Mouse (Mus musculus): Measurements from ENCODE around the gene Zfp423. TPM values are rescaled to one million over a fixed set of nuclear protein-coding genes. Genes with fewer than 3 reads are reported as not detected.

The Zfp423 gene
- polyA plus RNA-seq, 1 experiment from 2014 or later = 6.1 TPM

DNA sequence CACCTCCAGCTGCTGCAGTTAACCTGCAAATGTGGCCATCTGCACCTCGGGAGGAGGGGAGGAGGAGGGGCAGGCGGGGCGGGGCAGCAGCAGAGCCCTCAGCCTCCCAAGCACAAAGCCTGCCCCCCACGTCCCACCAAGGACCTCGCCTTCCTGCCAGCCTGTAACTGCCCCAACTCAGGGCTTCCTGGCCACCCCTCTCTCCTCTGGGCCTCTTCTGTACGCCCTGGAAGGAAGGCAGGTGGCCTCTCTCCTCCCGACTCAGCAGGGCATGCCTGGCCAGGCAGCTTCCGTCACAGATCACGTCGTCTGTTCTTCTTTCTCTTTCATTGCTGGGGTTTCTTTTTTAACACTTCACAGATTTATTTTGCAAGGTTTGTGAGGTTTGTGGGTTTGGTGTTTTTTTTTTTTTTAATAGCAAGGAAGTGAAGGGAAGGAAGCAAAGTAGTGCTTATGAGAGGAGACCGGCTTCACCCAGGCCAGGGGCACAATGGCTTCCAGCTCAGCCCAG lies 251.2 kb downstream of the Zfp423 start:
- H3K4me3 ChIP-seq (replicated peaks; ENCODE audit: low read depth, low read length) = no peak overlapping the region
- DNase-seq (ENCODE audit: low spot score) = peak; percentile 41

DNA sequence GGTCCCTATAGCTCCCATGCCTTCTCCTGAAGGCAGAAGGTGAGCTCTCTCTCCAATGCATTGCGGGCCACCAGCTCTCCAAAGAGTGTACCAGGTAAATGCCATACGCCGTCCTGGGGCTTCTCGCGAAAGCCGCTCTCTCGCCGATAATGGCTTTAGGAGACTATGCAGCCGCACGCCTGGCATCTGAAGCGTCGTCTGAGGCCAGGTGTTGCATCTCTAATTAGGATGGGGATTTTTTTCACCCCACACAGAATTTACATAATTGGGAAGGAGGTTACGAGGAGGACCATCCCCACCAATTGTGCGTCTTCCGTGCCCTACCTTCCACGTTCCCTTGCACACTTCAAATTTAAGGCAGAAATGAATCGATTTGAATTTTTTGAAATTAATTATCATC lies 252.2 kb downstream of the Zfp423 start:
- H3K4me3 ChIP-seq (replicated peaks; ENCODE audit: low read depth, low read length) = no peak overlapping the region
- peaks cover 8% of the 10 kb centered on the region; the same call in 1 of the 2 replicates for H3K4me1 ChIP-seq (replicated peaks; ENCODE audit: insufficient read depth, low read length)
- no peaks in the 10 kb centered on the region for H3K36me3 ChIP-seq (ENCODE audit: insufficient read depth, low read length)
- H3K9ac ChIP-seq (ENCODE audit: low read depth, low read length) = no peak overlapping the region
- no peaks in the 10 kb centered on the region for H3K9me3 ChIP-seq (replicated peaks; ENCODE audit: low read length)
- no peaks in the 10 kb centered on the region for H3K27me3 ChIP-seq (ENCODE audit: insufficient read depth, low read length)
- ATAC-seq (replicated peaks; ENCODE audit: low FRiP score, low read depth) (no peak), DNase-seq (ENCODE audit: low spot score) (no peak)
- WGBS = 84% methylated on average over 17 of the region's 17 CpGs
- no peak for TF ChIP-seq CTCF (IDR thresholded peaks at IDR 0.05; ENCODE audit: low read depth)
- H3K27ac ChIP-seq = no peak overlapping the region
- H3K4me2 ChIP-seq (ENCODE audit: low read length) = no peak overlapping the region

More for the DNA sequence above, 251.2 kb downstream of the Zfp423 start:
- no peak overlapping the region for H3K9ac ChIP-seq (ENCODE audit: low read depth, low read length)
- ATAC-seq (replicated peaks; ENCODE audit: low FRiP score, low read depth) = no peak
- H3K9me3 ChIP-seq (replicated peaks; ENCODE audit: low read length) = no peaks in the 10 kb centered on the region
- H3K4me2 ChIP-seq (ENCODE audit: low read length) = peak overlapping the region; percentile 48
- no peak overlapping the region; the same call in 1 of the 2 replicates for H3K27ac ChIP-seq
- peaks cover 8% of the 10 kb centered on the region; the same call in 1 of the 2 replicates for H3K4me1 ChIP-seq (replicated peaks; ENCODE audit: insufficient read depth, low read length)
- no peaks in the 10 kb centered on the region for H3K36me3 ChIP-seq (ENCODE audit: insufficient read depth, low read length)
- WGBS = 16% methylated on average over 10 of the region's 11 CpGs
- no peaks in the 10 kb centered on the region for H3K27me3 ChIP-seq (ENCODE audit: insufficient read depth, low read length)
- TF ChIP-seq CTCF (IDR thresholded peaks at IDR 0.05; ENCODE audit: low read depth) = no peak

DNA sequence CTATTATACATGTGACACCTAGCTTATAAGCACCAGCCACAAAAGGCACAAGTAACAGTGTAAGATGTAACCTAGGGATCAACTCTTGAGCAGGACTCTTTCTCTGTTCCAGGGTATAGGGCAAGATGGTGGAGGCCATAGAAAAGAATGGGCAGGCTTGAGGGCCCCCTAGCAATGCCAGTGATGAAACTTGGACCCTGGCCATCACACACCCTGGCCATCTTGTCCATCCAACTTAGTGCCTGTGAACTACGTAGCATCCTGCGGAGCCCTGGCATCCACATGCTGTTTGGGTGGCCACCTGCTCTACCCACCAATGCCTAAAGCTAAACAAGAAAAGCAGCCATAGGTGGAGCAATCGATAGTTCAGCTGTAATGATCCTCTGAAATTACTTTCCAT lies 254.6 kb downstream of the Zfp423 start:
- Histone ChIP-seq H3K9ac (ENCODE audit: low read depth, low read length) (no peak overlapping the region), H3K4me3 (replicated peaks; ENCODE audit: low read depth, low read length) (no peak overlapping the region), H3K9me3 (replicated peaks; ENCODE audit: low read length) (no peaks in the 10 kb centered on the region), H3K4me1 (replicated peaks; ENCODE audit: insufficient read depth, low read length) (peaks cover 10% of the 10 kb centered on the region; the same call in 1 of the 2 replicates), H3K27me3 (ENCODE audit: insufficient read depth, low read length) (no peaks in the 10 kb centered on the region), H3K36me3 (ENCODE audit: insufficient read depth, low read length) (no peaks in the 10 kb centered on the region), H3K4me2 (ENCODE audit: low read length) (no peak overlapping the region), H3K27ac (no peak overlapping the region)
- no peak for TF ChIP-seq CTCF (IDR thresholded peaks at IDR 0.05; ENCODE audit: low read depth)
- ATAC-seq (replicated peaks; ENCODE audit: low FRiP score, low read depth) = no peak
- no peak for DNase-seq (ENCODE audit: low spot score)
- WGBS = 97% methylated on average over 3 of the region's 3 CpGs

DNA sequence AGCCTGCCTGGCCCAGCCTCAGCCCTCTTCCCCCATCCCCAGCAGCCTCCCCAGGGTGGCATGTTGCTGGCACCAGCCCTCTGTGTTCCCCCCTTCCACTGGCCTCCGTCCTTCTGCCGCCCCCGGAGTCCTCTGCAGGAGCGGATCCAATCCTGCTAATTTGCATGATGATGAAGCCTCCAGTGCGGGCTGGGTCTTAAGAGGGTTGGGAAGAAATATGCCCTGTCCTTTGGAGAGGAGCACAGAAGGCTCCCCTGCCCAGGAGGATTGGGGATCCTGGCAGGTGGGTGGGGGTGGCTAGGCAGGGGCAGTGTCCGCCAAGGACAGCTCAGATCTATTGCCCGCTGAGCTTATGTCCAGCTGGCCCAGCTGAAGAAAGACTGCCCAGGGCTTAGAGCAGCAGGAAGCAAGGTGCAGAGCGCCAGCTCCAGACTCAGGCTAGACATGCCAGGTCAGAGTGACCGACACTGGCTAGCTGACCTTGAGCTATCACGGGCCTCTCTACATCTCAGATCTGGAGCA lies 256.5 kb downstream of the Zfp423 start:
- no peak for DNase-seq (ENCODE audit: low spot score)
- H3K4me1 ChIP-seq (replicated peaks; ENCODE audit: insufficient read depth, low read length) = peaks cover 5% of the 10 kb centered on the region; the same call in 1 of the 2 replicates
- H3K27ac ChIP-seq = no peak overlapping the region
- H3K9me3 ChIP-seq (replicated peaks; ENCODE audit: low read length) = no peaks in the 10 kb centered on the region
- no peaks in the 10 kb centered on the region for H3K36me3 ChIP-seq (ENCODE audit: insufficient read depth, low read length)
- H3K9ac ChIP-seq (ENCODE audit: low read depth, low read length) = no peak overlapping the region
- H3K4me2 ChIP-seq (ENCODE audit: low read length) = no peak overlapping the region
- no peak for ATAC-seq (replicated peaks; ENCODE audit: low FRiP score, low read depth)
- TF ChIP-seq CTCF (IDR thresholded peaks at IDR 0.05; ENCODE audit: low read depth) = no peak
- H3K27me3 ChIP-seq (ENCODE audit: insufficient read depth, low read length) = no peaks in the 10 kb centered on the region
- H3K4me3 ChIP-seq (replicated peaks; ENCODE audit: low read depth, low read length) = no peak overlapping the region
- WGBS = 38% methylated on average over 10 of the region's 10 CpGs

DNA sequence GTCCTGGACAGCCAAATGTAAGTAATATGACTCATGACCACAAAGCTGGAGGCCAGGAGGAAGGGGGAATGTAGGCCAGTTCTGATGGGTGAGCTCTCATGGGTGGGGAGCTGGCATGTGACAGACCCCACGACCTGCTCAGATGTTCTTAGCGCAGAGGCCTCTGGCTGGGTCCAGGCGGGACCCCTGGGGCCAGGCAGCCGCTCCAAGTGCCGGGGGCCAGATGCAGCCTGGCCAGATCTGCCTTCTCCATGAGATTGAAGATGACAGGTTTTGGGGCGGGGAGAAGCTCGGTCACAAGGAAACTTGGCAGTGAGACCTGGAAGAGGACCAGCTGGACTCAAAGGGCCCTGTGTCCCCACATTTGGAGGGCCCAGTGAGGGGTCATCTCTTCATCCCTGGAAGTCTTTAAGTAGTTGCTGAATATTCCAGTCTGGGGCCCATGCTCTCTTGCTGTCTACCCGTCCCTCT lies 257.3 kb downstream of the Zfp423 start:
- Histone ChIP-seq H3K27ac (no peak overlapping the region), H3K9me3 (replicated peaks; ENCODE audit: low read length) (no peaks in the 10 kb centered on the region), H3K9ac (ENCODE audit: low read depth, low read length) (no peak overlapping the region), H3K4me1 (replicated peaks; ENCODE audit: insufficient read depth, low read length) (0 out of 2 replicates have a peak, but pooled peaks cover 3% of the 10 kb centered on the region), H3K36me3 (ENCODE audit: insufficient read depth, low read length) (no peaks in the 10 kb centered on the region), H3K4me3 (replicated peaks; ENCODE audit: low read depth, low read length) (no peak overlapping the region), H3K4me2 (ENCODE audit: low read length) (no peak overlapping the region), H3K27me3 (ENCODE audit: insufficient read depth, low read length) (no peaks in the 10 kb centered on the region)
- DNase-seq (ENCODE audit: low spot score) (no peak), ATAC-seq (replicated peaks; ENCODE audit: low FRiP score, low read depth) (no peak)
- whole genome bisulfite sequencing = 61% methylated on average over 8 of the region's 8 CpGs
- TF ChIP-seq CTCF (IDR thresholded peaks at IDR 0.05; ENCODE audit: low read depth) = no peak

DNA sequence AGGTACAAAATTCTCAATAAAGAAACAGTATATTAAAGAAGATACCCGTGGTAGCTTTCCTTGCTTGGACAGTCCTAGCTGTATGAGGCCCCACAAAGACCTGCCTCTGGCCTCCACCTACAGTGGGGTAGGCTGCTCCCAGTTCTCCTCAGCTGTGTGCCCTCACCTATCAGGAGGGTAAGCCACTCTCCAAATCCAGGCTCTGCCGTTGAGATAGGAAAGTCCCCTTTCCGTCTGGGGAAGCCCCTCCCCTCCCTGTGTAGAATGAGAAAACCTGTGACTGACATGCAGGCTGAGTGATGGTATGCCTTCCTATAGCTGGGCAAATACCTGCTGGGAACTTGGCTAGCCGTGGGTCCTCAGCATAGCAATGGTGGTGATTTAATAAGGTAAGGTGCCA lies 257.8 kb downstream of the Zfp423 start:
- Histone ChIP-seq H3K4me2 (ENCODE audit: low read length) (no peak overlapping the region), H3K4me1 (replicated peaks; ENCODE audit: insufficient read depth, low read length) (0 out of 2 replicates have a peak, but pooled peaks cover 3% of the 10 kb centered on the region)
- ATAC-seq (replicated peaks; ENCODE audit: low FRiP score, low read depth) = no peak

More for the DNA sequence above, 257.8 kb downstream of the Zfp423 start:
- no peak overlapping the region for H3K4me3 ChIP-seq (replicated peaks; ENCODE audit: low read depth, low read length)
- no peak for DNase-seq (ENCODE audit: low spot score)
- no peak for TF ChIP-seq CTCF (IDR thresholded peaks at IDR 0.05; ENCODE audit: low read depth)
- no peaks in the 10 kb centered on the region for H3K36me3 ChIP-seq (ENCODE audit: insufficient read depth, low read length)
- 74% methylated on average over 4 of the region's 4 CpGs for WGBS
- no peak overlapping the region for H3K9ac ChIP-seq (ENCODE audit: low read depth, low read length)
- H3K27ac ChIP-seq = no peak overlapping the region
- H3K27me3 ChIP-seq (ENCODE audit: insufficient read depth, low read length) = no peaks in the 10 kb centered on the region
- H3K9me3 ChIP-seq (replicated peaks; ENCODE audit: low read length) = no peaks in the 10 kb centered on the region

All from kidney, postnatal 0 days (tissue).